Mouse (Mus musculus): ENCODE measurements around the gene Wfdc18.

Wfdc18 gene

GRCm38 (mm10) chr11:83746152-83746551 is 37.3 kb downstream of the Wfdc18 start:
- no peak for DNase-seq

GRCm38 (mm10) chr11:83746681-83747080 is 37.9 kb downstream of the Wfdc18 start, which contains the start of gene Wfdc21:
Gene Wfdc21, plus strand, starts transcription at chr11:83746940.
- DNase-seq, result peak in 1 of 2 experiments; percentile 3

GRCm38 (mm10) chr11:83747376-83748265 is 38.8 kb downstream of the Wfdc18 start:
- DNase-seq, result no peak

GRCm38 (mm10) chr11:83753581-83754181 is 44.9 kb downstream of the Wfdc18 start, which contains the start of gene Heatr6:
Gene Heatr6, plus strand, starts transcription at chr11:83753696.
- peak; percentile 94 to 97 for DNase-seq

- no peak for DNase-seq
Measured at GRCm38 (mm10) chr11:83754227-83754626, 45.4 kb downstream of the Wfdc18 start.
